Mouse (Mus musculus) T-helper 17 cell (primary cell): ENCODE measurements around the gene Lmbr1l.
"Not testable (repeated sequence)": the region's sequence is repeated elsewhere in the genome, so short reads cannot be mapped to it uniquely, and the experiment has no call there.

Experiments
- in situ Hi-C, 2 experiments: fragments of 300-600 bp; cut with MboI, MseI; formaldehyde crosslinking; loops; 1 replicate in 1 of 2; 2 replicates in 1 of 2; pipeline ENCODE4 v1.15.1; 2025; ENCODE audit warnings: high pct_unique_total_duplicates in 2 of 2

Lmbr1l gene

DNA sequence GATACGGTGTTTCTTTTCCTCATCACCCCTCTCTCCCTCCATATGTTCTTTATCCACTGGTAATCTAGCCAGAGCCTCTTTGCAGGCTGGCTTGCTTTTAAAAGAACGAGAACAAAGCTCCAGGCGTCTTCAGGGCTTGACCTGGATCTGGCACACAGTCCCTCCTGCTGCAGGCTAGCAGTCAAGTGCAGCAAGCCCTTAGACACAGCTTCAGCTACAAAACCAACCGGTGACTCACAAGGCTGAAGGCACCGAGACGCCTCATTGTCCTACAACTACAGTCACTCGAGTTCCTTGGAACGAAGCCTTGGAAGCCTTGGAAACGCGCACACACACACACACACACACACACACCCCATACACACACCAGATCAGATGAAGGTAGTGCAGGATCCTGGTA, 22.8 kb upstream of the Lmbr1l start:
- in situ Hi-C loops, result no loop called here

DNA sequence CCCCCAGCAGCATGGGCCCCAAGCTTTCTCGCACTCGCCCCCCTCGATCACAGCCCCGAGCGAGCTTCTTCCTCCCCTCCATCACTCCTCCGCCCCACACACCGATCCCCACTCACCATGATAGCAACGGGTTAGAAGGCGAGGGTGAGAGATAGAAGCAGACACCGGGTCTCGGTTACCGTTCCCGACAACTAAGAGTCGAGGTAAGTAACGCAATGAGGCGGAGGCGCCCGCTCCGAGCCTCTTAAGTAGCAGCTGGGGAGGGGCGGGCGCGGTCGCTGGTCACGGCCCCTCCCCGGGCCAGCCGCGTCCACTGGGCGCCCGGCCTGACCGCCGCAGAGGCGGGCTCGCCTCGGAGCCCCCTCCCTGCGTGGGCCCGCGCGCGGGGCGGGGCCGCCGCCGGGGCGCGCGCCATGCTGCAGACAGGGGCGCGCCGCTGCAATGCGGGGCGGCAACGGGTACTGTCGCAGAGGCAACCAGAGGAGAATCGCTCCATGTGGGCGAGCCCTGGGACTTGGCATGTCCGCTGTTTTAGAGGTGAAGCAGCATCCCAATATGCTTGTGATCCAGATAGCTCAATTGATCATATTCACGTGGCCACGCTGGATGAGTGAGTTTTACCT, 16.3 kb upstream of the Lmbr1l start, which contains the start of gene Tuba1b:
Gene Tuba1b, minus strand, starts transcription at position 349 of the 623 bp plus-strand sequence.
- in situ Hi-C loops, result loop anchor here (5.0 kb wide), 2 partner anchors 52 to 98 kb away; no protein-coding TSS in a partner anchor

DNA sequence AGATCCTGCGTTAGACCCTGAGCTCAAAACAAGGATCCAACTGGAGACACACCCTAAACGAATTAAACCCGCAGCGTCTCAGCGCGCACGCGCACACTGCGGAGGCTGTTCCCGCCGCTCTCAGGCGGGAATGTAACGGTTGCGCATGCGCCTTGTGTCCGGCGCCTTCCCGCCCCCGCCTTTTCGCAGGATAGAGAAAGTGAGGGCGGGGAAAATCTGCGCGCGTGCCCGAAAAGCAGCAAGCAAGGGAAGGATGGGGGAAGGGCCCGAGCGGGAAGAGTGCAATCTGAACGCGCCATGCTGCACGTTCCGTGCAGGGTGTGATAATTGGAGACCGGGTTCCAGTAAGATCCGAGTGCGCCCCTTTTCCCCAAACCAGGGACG, 15.8 kb upstream of the Lmbr1l start:
- in situ Hi-C loops, result loop anchor here (5.0 kb wide), 2 partner anchors 52 to 98 kb away; no protein-coding TSS in a partner anchor

DNA sequence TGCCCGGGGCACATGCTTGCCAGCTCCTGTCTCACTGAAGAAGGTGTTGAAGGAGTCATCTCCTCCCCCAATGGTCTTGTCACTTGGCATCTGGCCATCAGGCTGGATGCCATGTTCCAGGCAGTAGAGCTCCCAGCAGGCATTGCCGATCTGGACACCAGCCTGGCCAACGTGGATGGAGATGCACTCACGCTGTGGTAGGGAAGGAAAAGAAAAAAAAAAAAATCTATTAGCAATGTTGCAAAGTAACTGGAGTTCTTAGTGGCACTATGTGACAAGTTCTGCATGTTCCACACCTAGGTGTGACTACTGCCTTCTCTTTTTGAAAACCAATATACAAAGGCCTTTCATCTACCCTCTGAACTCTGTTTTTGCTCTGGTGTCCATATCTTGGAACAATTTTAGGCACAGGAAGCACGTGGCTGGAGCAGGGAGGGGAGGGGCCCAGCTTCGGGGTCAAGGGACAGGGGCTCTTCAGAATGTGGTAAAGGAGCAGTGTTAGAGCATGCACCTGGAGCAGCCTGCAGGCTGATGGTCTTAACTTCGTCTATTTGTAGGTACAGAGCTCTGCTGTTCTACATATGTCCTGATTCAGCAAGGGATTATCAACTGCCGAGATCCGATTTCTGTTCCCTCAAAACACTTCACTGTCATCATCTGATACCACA, 15.1 kb upstream of the Lmbr1l start:
- in situ Hi-C loops, result loop anchor here (5.0 kb wide), 2 partner anchors 51 to 99 kb away; no protein-coding TSS in a partner anchor

DNA sequence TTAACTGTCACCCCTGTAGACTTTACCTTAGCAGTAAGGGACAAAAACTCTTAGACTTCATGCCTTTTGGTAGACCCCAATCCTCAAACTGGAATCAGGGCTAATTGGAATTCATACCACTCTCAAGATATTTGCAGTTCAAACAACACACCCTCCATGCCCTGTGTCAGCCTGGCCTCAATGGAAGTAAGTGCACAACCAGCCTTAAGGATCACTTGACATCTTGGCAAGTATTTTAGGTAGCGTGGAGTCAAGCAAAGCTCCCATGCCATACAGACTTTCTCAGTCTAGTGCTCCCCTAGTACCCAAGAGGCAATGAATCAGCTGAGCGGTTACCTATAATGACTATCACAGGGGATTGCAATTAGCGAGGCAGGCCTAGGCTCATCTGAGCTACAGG, 13.0 kb upstream of the Lmbr1l start:
- in situ Hi-C loops, result loop anchor here (5.0 kb wide), 2 partner anchors 49 to 101 kb away; no protein-coding TSS in a partner anchor

DNA sequence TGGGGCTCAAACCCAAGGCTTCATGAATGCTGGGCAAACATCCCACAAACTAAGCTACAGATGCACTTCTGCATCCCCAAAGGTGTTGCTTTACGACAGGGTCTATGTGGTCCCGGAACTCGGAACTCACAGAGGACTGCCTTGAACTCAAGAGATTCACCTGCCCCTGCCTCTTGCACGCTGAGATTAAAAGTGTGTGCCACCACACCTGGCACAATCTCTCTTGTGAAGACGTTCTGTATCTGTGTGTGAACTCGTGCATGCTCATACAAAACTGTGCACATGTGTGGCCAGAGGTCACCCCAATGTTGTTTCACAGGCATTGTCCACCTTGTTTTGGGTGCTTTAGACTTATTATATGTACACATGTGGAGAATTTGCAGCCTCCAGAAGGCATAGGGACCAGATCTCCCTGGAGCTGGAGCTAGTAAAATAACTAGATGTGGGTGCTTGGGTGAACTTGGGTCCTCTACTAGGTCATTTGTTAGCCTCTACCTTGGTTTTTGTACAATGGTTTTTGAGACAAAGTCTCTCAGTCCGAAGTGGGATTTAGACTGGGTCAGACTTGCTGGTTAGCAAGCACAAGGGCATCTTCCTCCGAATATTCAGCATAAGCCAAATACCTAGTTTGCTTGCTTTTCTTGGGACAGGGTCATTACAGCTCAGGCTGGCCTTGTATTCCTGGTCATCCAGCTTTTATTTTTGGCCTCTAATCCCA, 12.1 kb upstream of the Lmbr1l start:
- in situ Hi-C loops, result loop anchor here (5.0 kb wide), 2 partner anchors 48 to 102 kb away; no protein-coding TSS in a partner anchor

DNA sequence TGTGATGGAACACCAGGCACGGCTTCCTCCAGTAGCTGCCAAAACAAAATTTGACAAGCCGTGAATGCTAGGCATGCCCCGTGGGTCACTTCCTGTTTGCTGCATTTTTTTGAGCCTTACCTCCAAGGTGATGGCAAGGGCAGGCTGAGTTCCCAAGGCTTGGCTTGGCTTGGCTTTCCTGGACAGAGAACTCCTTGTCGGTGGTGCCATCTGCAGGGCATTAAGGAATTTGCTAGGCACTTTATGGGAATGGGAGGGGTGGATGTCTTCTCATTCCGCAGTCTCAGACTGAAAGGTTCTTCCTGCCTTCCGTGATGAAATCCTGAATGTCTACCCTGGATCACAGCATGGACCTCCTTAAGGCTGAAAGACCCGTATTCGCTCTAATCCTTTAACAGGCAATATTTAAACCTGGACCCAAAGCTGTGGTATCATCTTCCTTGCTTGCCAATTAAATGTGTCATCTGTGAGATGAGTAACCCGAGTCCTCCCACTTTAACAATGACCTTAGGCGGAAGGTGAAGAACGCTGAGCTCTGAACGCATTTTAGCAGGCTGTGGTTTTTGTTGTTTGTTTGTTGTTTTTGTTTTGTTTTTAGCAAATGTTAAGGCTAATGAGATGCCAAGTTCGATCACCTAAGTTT, 10.7 kb upstream of the Lmbr1l start:
- in situ Hi-C loops, result no loop called here

DNA sequence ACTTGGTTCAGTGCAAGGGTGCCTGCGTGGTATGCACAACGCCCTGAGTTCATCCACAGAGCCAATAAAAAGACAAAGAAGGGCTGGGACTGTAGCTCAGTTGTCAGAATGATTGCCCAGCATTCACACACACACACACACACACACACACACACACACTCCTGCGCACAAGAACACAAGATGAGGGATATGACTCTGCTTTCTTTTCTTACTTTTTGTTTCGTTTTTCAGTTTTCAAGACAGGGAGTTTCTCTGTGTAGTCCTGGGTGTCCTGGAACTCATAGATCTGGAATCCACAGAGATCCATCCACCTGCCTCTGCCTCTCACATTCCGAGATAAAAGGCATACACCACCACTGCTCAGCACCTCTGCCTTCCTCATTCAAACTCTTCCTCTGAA, 9.5 kb upstream of the Lmbr1l start:
- in situ Hi-C loops, result no loop called here

DNA sequence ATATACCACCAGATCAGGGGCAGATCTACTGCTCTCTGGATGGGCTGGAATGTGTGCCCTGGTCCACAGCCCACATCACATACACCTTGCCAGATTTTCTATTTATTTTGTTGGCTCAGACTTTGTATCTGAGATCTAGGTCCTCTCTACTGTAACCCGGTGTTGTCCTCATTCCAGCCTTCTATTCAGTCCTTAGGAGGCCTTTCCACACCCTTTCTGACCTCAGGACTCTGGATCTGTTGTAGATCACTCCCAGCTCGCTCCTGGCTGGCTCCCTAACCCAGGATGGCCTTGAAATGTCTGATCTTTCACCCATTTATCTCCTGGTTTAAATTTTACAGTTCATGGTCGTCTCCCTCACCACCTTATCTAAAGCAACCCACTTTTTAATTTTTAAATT, 6.7 kb upstream of the Lmbr1l start:
- in situ Hi-C loops, result no loop called here

DNA sequence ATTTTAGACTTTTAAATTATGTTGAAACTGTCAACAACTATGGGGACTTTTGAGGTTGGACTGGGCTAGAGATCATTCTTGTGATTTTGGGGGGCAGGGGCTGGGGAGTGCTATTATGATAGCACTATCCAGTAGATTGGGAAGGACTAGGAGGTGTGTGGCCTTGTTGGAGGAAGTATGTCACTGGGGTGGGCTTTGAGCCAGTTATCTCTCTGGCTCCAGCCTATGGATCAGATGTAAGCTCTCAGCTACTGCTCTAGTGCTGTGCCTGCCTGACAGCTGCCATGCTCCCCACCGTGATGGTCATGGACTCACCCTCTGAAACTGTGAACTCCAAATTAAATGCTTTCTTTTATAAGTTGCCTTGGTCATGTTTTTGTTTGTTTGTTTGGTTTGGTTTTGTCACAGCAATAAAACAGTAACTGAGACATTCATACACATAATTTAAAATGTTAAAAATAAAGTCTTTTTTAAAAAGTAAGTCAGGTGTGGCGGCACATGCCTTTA, 5.1 kb upstream of the Lmbr1l start:
- in situ Hi-C loops, result no loop called here

DNA sequence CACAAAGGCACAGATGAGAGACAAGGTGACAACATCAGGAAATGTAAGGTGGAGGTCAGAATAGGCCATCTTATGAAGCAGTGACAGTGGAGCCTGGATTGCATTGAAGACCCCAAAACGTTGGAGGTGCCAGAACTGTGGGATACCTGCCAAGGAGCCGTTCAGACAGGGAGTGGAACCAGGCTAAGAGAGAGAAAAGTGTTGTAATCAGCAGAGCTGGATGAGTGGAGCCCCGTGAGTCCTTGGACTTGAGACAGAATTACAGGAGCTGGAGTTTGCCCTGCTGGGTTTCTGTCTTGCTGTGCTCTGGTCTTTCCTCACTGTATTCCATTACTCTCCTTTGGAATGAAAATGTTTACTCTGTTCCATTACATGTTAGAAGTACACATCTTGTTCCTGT, 4.5 kb upstream of the Lmbr1l start:
- in situ Hi-C loops, result no loop called here

DNA sequence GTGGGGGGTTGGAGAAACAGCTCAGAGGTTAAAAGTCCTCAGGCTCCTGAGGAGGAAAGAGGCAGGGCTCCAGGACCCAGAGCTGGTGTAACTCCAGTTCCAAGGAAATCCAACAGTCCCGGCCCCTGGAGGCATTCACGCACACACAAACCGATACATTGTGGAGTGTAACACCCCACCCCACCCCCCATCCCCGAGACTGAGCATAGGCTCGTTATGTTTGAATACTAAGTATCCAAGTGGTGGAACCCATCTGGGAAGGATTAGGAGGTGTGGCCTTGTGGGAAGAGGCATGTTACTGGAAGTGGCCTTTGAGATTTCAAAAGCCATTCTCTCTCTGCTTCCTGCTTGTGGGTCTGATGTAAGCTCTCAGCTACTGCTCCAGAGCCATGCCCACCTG, 3.5 kb upstream of the Lmbr1l start:
- in situ Hi-C loops, result no loop called here

DNA sequence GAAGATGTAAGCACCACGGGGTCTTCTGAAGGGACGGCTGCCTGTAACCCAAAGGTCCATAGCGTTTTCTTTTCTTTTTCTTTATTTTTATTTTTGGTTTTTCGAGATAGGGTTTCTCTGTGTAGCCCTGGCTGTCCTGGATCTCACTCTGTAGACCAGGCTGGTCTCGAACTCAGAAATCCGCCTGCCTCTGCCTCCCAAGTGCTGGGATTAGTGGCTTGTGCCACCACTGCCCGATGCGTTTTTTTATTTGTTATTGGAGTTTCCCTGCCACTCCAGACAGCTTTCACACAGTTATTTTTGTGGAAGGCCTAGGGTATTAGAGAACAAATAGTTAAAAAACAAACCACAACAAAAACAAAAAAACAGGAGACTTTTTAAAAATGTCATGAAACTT, 466 bp upstream of the Lmbr1l start:
- in situ Hi-C loops, result not testable (repeated sequence)

DNA sequence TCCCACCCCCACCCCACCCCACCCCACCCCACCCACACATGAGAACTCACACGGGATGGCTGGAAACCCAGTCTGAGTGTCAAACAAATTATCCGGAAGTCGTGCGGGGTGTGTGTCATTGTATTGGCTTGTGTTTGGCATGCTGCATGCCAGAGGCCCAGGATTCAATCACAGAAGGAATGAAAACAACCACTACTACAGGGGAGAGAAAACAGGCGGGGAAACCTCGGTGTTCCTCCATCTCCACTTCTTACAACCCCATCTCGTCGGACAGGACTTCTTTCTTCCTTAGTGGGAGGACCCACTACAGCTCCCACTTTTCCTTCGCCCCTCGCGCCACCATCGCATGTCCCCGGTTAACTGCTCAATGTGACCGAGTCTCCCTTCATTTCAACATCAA, 940 bp downstream of the Lmbr1l start:
- in situ Hi-C loops, result no loop called here

DNA sequence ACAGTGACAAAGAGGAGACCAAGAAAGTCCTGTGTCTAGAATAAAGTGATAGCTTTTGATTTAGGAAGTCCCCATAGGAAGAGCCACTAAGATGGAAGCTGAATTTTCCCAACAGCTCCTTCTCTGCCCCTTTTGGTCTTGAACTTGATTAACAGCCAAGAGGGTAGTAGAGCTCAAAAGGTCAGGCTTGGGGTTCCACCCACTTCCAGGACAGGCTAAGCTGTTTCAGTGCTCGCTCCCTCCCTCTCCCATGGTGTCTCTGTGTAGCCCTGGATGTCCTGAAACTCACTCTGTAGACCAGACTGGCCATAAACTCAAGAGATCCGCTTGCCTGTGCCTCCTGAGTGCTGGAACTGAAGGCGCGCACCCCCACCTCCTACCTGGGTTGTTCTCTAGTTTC, 2.0 kb downstream of the Lmbr1l start:
- in situ Hi-C loops, result no loop called here

DNA sequence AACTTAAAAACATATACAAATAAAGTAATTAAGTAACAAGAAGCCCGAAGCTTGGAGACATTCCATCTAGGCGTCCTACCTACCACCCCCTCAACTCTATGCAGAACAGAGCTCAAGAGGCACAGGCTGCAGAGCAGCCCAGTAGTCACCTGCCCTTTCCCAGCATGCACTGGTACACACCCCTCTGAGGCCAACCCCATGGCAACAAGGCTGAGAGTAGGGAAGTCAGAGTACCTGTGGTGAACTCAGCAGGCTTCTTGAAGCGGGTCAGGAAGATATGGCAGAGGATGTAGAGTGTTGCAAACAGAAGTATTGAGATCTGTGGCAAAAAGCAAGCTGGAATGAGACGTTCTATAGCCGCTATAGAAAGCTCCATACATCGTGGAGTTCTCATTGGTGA, 3.1 kb downstream of the Lmbr1l start:
- in situ Hi-C loops, result no loop called here

DNA sequence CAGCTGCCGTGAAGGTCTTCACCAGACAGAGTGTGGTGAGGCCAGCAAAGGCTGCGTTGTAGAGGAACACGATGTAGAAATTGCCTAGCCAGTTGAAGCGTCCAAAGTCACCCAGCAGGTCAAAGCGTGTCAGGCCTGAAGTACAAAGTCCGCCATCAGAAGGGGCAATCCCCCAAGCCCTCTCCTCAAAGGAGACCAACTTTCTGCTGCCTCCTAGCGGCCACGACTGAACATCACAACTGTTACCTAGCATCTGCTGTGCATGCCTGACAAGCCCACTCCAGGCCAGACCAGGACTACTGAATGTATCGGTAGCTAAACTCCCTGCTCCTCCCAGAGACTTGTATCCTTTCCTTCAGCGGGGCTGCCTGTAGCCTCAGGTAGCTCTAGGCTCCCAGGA, 13.3 kb downstream of the Lmbr1l start:
- in situ Hi-C loops, result no loop called here

DNA sequence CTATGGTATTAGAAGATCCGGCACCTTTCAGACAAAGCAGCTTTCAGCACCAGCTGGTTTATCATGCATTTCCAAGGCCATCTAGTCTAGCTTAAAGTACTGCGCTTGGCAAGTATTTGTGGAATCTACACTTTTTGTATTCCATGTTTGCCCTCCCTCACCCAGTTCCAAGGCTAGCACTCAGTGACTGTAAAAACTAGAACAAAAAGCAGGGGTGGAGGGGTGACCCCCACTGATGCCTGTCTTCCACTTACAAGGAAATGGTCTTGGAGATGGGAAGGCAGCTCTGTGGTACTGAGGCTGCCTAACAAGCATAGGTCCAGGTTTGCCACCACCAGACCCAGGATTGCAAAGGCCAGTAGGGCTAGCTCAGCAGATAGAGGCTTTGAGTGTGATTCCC, 15.4 kb downstream of the Lmbr1l start:
- in situ Hi-C loops, result no loop called here

DNA sequence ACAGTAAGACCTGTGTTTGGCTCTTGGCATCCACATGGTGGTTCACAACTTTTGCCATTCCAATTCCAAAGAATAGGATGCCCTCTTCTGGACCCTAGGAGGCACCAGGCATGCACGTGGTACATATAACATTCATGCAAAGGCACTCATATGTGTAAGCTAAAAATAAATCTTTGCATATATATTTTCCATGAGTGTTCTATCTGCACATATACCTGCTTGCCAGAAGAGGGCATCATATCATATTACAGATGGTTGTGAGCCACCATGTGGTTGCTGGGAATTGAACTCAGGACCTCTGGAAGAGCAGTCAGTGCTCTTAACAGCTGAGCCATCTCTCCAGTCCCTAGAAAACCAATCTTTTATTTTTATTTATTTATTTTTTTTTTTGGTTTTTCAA, 16.5 kb downstream of the Lmbr1l start:
- in situ Hi-C loops, result no loop called here

DNA sequence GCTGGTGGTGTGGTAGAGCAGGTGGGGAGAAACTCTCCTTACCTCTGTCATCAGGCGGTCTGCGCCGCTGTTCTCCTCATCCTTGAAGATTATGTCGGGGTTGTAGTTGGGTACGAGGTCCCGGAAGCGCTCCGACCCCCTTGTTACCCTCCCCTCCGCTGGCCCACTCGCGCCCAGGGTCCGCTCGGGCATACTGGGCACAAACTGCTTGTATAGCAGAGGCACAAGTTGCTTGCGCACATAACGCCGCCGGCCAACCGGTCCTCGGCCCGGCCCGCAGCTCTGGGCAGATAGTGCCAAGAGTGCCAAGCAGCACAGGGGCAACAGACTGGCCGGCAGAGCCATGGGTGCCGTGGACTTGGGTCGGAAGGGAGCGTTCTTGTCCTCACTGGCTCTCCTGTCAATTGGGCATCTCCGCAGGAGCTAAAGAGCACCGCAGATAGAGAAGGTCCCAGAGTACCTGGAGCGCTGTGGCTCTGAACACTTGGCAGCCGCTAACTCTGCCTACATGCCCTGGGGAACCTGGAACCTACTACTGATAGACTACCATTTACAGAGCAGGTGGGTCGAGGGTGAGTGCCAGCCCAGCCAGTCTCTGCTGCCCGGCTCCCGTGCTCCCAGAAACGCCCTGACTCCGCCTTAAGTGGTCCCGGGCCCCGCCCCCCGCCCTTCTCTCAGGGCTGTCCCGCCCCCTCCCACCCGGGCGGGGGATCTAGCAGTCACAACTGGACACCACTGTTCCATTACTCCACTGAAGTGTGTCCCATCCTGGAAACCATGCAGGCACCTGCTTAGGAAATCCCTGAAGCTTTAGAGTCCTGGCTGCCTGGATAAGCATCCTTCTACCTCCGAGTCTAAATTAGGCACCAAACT, 19.9 kb downstream of the Lmbr1l start, which contains the start of gene Dhh:
Gene Dhh, minus strand, starts transcription at position 613 of the 873 bp plus-strand sequence.
- in situ Hi-C loops, result loop anchor here in 1 of 2 experiments (5.0 kb wide), 1 partner anchor 99 kb away; no protein-coding TSS in a partner anchor

DNA sequence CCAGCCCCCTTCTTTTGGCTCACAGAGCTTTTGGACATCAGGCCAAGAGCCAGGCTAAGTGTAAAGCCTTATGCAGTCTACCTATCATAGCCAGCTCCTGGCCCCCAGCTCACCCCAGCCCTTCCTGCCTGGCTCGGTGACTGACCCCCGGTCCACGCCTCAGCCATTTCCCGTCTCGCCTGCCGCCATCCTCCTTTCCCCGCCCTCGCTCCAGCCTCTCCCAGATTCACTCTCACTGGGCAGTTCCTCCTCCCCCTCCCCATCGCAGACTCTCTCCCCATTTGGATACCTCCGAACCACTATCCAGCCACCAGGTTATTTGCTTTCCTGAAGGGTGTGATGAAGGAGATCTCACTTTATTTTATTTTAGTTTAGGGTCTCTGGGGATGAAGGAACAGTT, 20.5 kb downstream of the Lmbr1l start:
- in situ Hi-C loops, result loop anchor here in 1 of 2 experiments (5.0 kb wide), 1 partner anchor 100 kb away; no protein-coding TSS in a partner anchor
